Mouse (Mus musculus): ENCODE measurements around the gene 4930579F01Rik. TPM values are rescaled to one million over a fixed set of nuclear protein-coding genes. Genes with fewer than 3 reads are reported as not detected.

The 4930579F01Rik gene
- total and polyA plus RNA-seq, 2 experiments from 2014 or later = not detected

DNA sequence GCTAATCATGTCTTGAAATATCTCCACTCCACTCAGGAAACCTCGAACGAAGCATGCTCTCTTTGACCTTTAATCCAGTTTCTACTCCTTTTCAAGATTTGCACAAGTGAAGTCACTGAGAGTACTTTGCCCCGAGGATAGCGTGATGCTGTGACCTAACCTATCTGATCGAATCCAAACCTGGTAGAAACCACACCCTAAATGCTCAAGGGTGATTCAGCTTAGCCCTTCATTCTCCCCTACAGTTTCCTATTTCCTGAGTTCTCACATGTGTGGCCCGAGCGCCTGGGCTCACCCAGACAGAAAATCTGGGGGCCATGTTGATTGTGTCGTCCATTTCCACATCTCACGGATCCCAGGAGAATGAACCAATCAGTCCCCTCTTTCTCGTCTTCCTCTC is 44.4 kb upstream of the 4930579F01Rik start:
- Histone ChIP-seq H3K9ac (no peak overlapping the region), H3K4me1 (ENCODE audit: insufficient read depth) (no peaks in the 10 kb centered on the region), H3K4me2 (ENCODE audit: low read depth) (no peak overlapping the region), H3K27ac (ENCODE audit: low read depth, low read length) (no peak overlapping the region), H3K27me3 (ENCODE audit: insufficient read depth, low read length) (no peaks in the 10 kb centered on the region), H3K36me3 (ENCODE audit: insufficient read depth) (no peaks in the 10 kb centered on the region), H3K9me3 (ENCODE audit: low read length) (no peaks in the 10 kb centered on the region), H3K4me3 (ENCODE audit: low read depth, low read length) (no peak overlapping the region)
- no peak for TF ChIP-seq CTCF (IDR thresholded peaks at IDR 0.05; ENCODE audit: low read depth)
- no peak for DNase-seq
- WGBS = 91% methylated on average over 10 of the region's 10 CpGs
- ATAC-seq = no peak

DNA sequence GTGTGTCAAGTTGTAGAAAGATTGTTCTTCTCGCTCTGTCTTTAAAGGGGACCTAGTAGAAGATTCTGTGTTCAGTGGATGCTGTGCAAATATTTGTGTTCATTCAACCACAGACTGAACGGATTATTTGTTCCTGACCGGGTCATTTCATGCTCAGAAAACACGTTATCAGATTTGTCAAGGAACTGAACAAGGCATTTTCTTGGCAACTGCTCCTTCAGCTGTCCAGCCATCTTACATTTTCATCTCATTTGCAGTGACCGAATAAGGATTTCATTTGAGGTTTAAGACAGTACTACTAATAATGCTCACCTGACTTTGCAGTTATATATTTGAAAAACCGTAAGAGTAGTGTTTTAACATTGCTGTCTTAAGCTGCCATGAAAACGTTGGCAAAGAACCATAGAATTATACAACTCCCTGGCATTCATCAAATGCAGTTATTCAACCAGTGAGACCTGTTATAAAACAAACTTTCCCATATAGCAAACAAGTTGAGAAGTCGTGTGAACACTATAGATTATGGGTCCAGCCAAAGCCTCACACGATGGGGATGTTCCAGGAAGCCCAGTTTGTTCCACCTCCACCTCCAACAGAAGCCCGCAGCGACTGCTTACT is 43.0 kb upstream of the 4930579F01Rik start:
- Histone ChIP-seq H3K27ac (ENCODE audit: low read depth, low read length) (no peak overlapping the region), H3K4me1 (ENCODE audit: insufficient read depth) (no peaks in the 10 kb centered on the region), H3K4me2 (ENCODE audit: low read depth) (no peak overlapping the region), H3K4me3 (ENCODE audit: low read depth, low read length) (no peak overlapping the region), H3K9me3 (ENCODE audit: low read length) (no peaks in the 10 kb centered on the region), H3K36me3 (ENCODE audit: insufficient read depth) (no peaks in the 10 kb centered on the region), H3K27me3 (ENCODE audit: insufficient read depth, low read length) (no peaks in the 10 kb centered on the region), H3K9ac (no peak overlapping the region)
- ATAC-seq (no peak), DNase-seq (no peak)
- no peak for TF ChIP-seq CTCF (IDR thresholded peaks at IDR 0.05; ENCODE audit: low read depth)
- WGBS = 71% methylated on average over 11 of the region's 11 CpGs

DNA sequence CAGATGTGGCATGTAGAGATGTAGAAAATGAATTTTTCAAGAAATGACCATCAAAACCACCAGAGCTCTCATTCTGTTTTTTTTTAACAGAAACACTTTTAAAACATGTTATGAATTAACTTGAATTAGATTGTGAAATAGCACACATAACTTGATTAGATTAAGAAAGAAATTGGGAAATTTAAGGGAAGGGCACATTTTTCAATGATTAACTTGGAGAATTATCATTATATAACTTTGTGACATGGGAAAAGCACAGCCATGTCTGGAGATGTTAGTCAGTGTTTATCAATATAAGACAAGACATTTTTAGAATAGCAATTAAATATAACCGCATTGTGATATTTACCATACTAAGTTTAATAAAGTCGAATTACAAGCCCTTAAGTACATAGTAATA is 37.9 kb upstream of the 4930579F01Rik start:
- WGBS = 90% methylated on average over 2 of the region's 2 CpGs
- ATAC-seq = no peak

DNA sequence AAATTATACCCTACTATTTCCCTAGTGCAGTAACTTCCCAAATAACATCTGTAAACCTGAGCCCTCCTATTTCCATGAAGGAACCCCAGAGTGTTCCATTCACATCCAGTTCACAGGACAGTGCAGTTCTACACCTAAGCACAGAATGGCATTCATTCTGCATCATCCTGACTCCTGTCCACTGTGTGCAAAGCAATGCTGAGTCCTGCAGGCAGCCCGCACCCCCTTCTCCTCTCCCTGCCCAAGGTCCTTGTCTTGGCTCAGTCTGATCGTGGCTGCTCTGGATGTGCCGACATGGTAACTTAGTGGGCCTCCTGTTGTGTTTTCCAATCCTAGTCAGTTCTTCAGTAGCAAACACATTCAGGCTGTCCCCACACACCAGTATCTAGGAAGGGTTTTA is 36.6 kb upstream of the 4930579F01Rik start:
- no peaks in the 10 kb centered on the region for H3K27me3 ChIP-seq (ENCODE audit: insufficient read depth, low read length)
- 82% methylated on average over 3 of the region's 3 CpGs for WGBS
- ATAC-seq (no peak), DNase-seq (no peak)
- no peaks in the 10 kb centered on the region for H3K4me1 ChIP-seq (ENCODE audit: insufficient read depth)
- no peaks in the 10 kb centered on the region for H3K36me3 ChIP-seq (ENCODE audit: insufficient read depth)
- no peak overlapping the region for H3K9ac ChIP-seq
- H3K9me3 ChIP-seq (ENCODE audit: low read length) = no peaks in the 10 kb centered on the region
- no peak overlapping the region for H3K4me2 ChIP-seq (ENCODE audit: low read depth)
- H3K4me3 ChIP-seq (ENCODE audit: low read depth, low read length) = no peak overlapping the region
- no peak overlapping the region for H3K27ac ChIP-seq (ENCODE audit: low read depth, low read length)
- no peak for TF ChIP-seq CTCF (IDR thresholded peaks at IDR 0.05; ENCODE audit: low read depth)

More for the DNA sequence above, 37.9 kb upstream of the 4930579F01Rik start:
- no peaks in the 10 kb centered on the region for H3K4me1 ChIP-seq (ENCODE audit: insufficient read depth)
- DNase-seq = no peak
- H3K9me3 ChIP-seq (ENCODE audit: low read length) = no peaks in the 10 kb centered on the region
- H3K4me3 ChIP-seq (ENCODE audit: low read depth, low read length) = no peak overlapping the region
- no peaks in the 10 kb centered on the region for H3K36me3 ChIP-seq (ENCODE audit: insufficient read depth)
- H3K27me3 ChIP-seq (ENCODE audit: insufficient read depth, low read length) = no peaks in the 10 kb centered on the region
- no peak overlapping the region for H3K4me2 ChIP-seq (ENCODE audit: low read depth)
- no peak overlapping the region for H3K9ac ChIP-seq
- no peak for TF ChIP-seq CTCF (IDR thresholded peaks at IDR 0.05; ENCODE audit: low read depth)
- no peak overlapping the region for H3K27ac ChIP-seq (ENCODE audit: low read depth, low read length)

DNA sequence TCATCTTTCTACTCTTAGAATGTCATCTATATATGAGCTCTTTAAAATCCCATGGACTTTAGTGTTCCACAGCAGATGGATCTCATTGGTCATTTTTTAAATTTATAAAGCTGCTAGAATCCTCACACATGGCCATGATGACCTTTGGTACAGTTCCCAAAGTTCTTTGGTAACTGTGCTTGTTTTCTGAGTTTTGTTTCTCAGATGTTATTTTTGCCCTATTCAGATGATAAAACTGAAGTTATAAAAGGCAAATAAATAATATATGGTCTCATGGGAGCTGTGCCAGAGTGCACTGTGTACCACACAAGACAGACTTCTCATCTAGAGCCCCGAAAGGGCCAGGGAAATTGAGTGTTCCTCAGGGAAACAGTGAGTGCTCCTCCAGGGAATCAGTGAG is 35.8 kb upstream of the 4930579F01Rik start:
- H3K36me3 ChIP-seq (ENCODE audit: insufficient read depth) = no peaks in the 10 kb centered on the region
- no peaks in the 10 kb centered on the region for H3K4me1 ChIP-seq (ENCODE audit: insufficient read depth)
- no peaks in the 10 kb centered on the region for H3K9me3 ChIP-seq (ENCODE audit: low read length)
- DNase-seq (no peak), ATAC-seq (no peak)
- no peak overlapping the region for H3K9ac ChIP-seq
- H3K27me3 ChIP-seq (ENCODE audit: insufficient read depth, low read length) = no peaks in the 10 kb centered on the region
- no peak for TF ChIP-seq CTCF (IDR thresholded peaks at IDR 0.05; ENCODE audit: low read depth)
- H3K27ac ChIP-seq (ENCODE audit: low read depth, low read length) = no peak overlapping the region
- no peak overlapping the region for H3K4me3 ChIP-seq (ENCODE audit: low read depth, low read length)
- no peak overlapping the region for H3K4me2 ChIP-seq (ENCODE audit: low read depth)
- WGBS = 93% methylated on average over 1 of the region's 1 CpGs

DNA sequence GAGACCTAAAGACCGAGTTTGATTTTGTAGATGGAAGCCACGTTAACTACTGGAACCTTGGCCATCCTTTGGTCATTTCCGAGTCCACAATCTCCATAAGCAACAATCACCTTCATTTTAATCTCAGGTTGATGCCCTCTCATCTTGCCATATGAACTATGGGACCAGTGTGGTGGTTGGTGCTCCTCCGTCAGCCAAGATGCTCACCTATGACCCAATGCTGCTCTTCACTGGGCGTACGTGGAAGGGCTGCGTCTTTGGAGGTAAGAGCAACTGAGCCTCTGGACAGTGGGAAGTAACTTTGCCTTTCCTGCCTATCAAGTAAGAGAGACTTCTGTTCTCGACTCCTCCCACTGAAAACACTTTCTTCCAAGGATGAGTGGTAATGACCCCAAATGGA is 34.2 kb upstream of the 4930579F01Rik start:
- no peak overlapping the region for H3K4me3 ChIP-seq (ENCODE audit: low read depth, low read length)
- H3K27ac ChIP-seq (ENCODE audit: low read depth, low read length) = no peak overlapping the region
- DNase-seq (no peak), ATAC-seq (no peak)
- H3K4me2 ChIP-seq (ENCODE audit: low read depth) = no peak overlapping the region
- 97% methylated on average over 8 of the region's 8 CpGs for WGBS
- H3K9me3 ChIP-seq (ENCODE audit: low read length) = no peaks in the 10 kb centered on the region
- no peak for TF ChIP-seq CTCF (IDR thresholded peaks at IDR 0.05; ENCODE audit: low read depth)
- H3K4me1 ChIP-seq (ENCODE audit: insufficient read depth) = no peaks in the 10 kb centered on the region
- no peaks in the 10 kb centered on the region for H3K27me3 ChIP-seq (ENCODE audit: insufficient read depth, low read length)
- no peak overlapping the region for H3K9ac ChIP-seq
- no peaks in the 10 kb centered on the region for H3K36me3 ChIP-seq (ENCODE audit: insufficient read depth)

DNA sequence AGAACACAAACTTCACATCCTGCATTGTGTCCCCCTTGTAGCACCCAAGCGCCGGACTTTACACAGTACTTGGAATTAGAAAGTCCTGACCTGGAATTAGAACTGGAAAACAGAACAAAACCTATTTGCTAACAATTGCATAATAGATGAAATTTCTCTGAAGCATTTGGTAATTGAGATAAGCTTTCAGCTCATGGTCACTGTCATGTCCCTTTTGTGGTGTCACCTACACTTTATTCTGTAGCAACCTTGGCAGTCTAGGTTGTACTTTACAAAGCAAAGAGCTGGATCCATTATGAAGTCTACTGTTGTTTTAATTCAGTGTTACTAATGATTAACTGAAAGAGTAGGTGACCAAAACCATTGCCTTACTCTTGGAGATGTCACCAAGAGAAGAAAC is 33.5 kb upstream of the 4930579F01Rik start:
- Histone ChIP-seq H3K9me3 (ENCODE audit: low read length) (no peaks in the 10 kb centered on the region), H3K4me3 (ENCODE audit: low read depth, low read length) (no peak overlapping the region), H3K27me3 (ENCODE audit: insufficient read depth, low read length) (no peaks in the 10 kb centered on the region), H3K9ac (no peak overlapping the region), H3K4me1 (ENCODE audit: insufficient read depth) (no peaks in the 10 kb centered on the region), H3K4me2 (ENCODE audit: low read depth) (no peak overlapping the region), H3K27ac (ENCODE audit: low read depth, low read length) (no peak overlapping the region), H3K36me3 (ENCODE audit: insufficient read depth) (no peaks in the 10 kb centered on the region)
- WGBS = 91% methylated on average over 2 of the region's 2 CpGs
- DNase-seq (no peak), ATAC-seq (no peak)
- no peak for TF ChIP-seq CTCF (IDR thresholded peaks at IDR 0.05; ENCODE audit: low read depth)
